Mouse (Mus musculus) midbrain, embryonic 14.5 days (tissue): ENCODE data around the gene Il18rap. TPM values are rescaled to one million over a fixed set of nuclear protein-coding genes. Genes with fewer than 3 reads are reported as not detected.

Experiments
- ATAC-seq: fragments of 200-750 bp; cut with Nextera tagmentation; 2 replicates; pipeline ENCODE4 v1.8.0; 2017; ENCODE audit warnings: moderate number of reproducible peaks, moderate library complexity; ENCODE audit not compliant: low FRiP score, low TSS enrichment
- DNase-seq: peaks from one replicate; pipeline ENCODE4 v3.0.0-alpha.2; 2015
- H3K27ac ChIP-seq: fragments of 300-500 bp; sonication (generic); replicated peaks from 2 replicates; pipeline ENCODE4 v1.5.1; 2014; ENCODE audit warnings: mild to moderate bottlenecking, low read depth, low read length, moderate library complexity
- H3K27me3 ChIP-seq: fragments of 300-500 bp; sonication (generic); 2 replicates; pipeline ENCODE4 v1.6.1; 2014; ENCODE audit warnings: low read length, control low read depth, mixed read lengths; ENCODE audit not compliant: control insufficient read depth, insufficient read depth
- H3K36me3 ChIP-seq: fragments of 300-500 bp; sonication (generic); 2 replicates; pipeline ENCODE4 v1.6.1; 2014; ENCODE audit warnings: low read length, control low read depth; ENCODE audit not compliant: control insufficient read depth, insufficient read depth
- H3K4me1 ChIP-seq: fragments of 300-500 bp; sonication (generic); 2 replicates; pipeline ENCODE4 v1.6.1; 2014; ENCODE audit warnings: mild to moderate bottlenecking, antibody characterized with exemption, low read length, control low read depth; ENCODE audit not compliant: control insufficient read depth, insufficient read depth
- H3K4me2 ChIP-seq: fragments of 300-500 bp; sonication (generic); 2 replicates; pipeline ENCODE4 v1.6.1; 2014; ENCODE audit warnings: mild to moderate bottlenecking, low read length, moderate library complexity
- H3K4me3 ChIP-seq: fragments of 300-500 bp; sonication (generic); replicated peaks from 2 replicates; pipeline ENCODE4 v1.5.1; 2014; ENCODE audit warnings: low read depth, low read length
- H3K9ac ChIP-seq: fragments of 300-500 bp; sonication (generic); replicated peaks from 2 replicates; pipeline ENCODE4 v1.6.1; 2014; ENCODE audit warnings: mild to moderate bottlenecking, low read length, moderate library complexity
- H3K9me3 ChIP-seq: fragments of 300-500 bp; sonication (generic); 2 replicates; pipeline ENCODE4 v1.6.1; 2016; ENCODE audit warnings: low read length, control low read depth, mixed read lengths; ENCODE audit not compliant: control insufficient read depth
- WGBS: fragments of 180-500 bp; shearing (Covaris S2); extraction: QIAGEN DNeasy Blood & Tissue Kit; methylation state at CpG from one replicate; pipeline ENCODE4 v1.1.7; 2014; 5-methylcytosine and 5-hydroxymethylcytosine counted together
- polyA plus RNA-seq: library from polyadenylated mRNA; unstranded; fragments of >200 nt; fragmentation: Nextera tagmentation; extraction: Ambion mirVana; gene quantifications from 2 replicates; pipeline ENCODE4 v1.2.1, GENCODE M21; 2014

Il18rap gene
- polyA plus RNA-seq = 0.16 TPM in 1 of 2 replicates, not detected in the other

DNA sequence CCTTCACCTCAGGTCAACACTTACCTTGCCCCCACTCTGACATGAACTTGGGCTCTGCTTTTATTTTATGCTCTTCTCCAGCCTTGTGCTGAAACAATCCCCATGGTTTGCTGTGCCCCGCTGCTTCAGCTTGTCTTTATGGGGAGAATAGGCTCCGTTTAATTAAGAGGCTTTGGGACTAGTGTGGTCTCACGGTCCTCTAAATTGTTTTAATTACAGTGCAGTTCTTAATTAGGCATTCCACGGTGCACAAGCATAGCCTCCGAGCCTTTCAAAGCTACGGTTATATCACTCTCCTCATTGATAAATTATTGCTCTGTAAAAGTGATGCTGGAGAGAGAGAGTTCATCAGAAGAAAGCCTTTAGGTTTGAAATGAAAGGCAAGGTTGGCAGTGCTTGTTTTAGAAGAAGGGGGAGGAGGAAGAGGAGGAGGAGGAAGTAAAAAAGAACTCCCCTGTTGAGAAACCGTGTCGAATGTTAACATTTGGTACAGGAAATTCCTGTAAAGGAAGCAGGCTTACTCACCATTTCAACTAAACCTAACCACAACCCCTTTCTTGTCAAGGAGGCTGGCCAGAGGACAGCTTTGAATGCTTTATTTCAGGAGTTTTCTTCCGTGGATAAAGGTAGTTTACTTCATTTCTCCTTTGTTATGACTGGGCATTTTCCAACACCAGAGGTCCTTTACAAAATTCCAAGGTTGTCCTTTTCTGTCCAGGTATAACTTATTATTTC is at the start of gene Il18rap:
Gene Il18rap (plus strand): TSS at position 512 of the 735 bp plus-strand sequence.
- no peaks in the 10 kb centered on the region for H3K9me3 ChIP-seq
- DNase-seq (peak; percentile 20), ATAC-seq (no peak)
- WGBS = 51% methylated on average over 9 of the region's 9 CpGs
- no peak within 1 kb of the TSS for H3K9ac ChIP-seq
- H3K27ac ChIP-seq = no peak within 1 kb of the TSS
- H3K36me3 ChIP-seq = no peaks in the 10 kb centered on the region
- H3K4me1 ChIP-seq = 0 out of 2 replicates have a peak, but pooled peaks cover 3% of the 10 kb centered on the region
- H3K4me2 ChIP-seq = no peak within 1 kb of the TSS
- H3K4me3 ChIP-seq = no peak within 1 kb of the TSS
- H3K27me3 ChIP-seq = no peaks in the 10 kb centered on the region

- no peaks in the 10 kb centered on the region for H3K9me3 ChIP-seq
- no peak within 1 kb of the TSS for H3K27ac ChIP-seq
- ATAC-seq = no peak
- H3K4me3 ChIP-seq = no peak within 1 kb of the TSS
- no peak for DNase-seq
- no peak within 1 kb of the TSS for H3K4me2 ChIP-seq
- no peaks in the 10 kb centered on the region for H3K4me1 ChIP-seq
- H3K9ac ChIP-seq = no peak within 1 kb of the TSS
- no peaks in the 10 kb centered on the region for H3K36me3 ChIP-seq
- no peaks in the 10 kb centered on the region for H3K27me3 ChIP-seq
- WGBS = 53% methylated on average over 20 of the region's 20 CpGs
These were observed 49.4 kb upstream of the Il18rap start, which contains the start of gene Il18r1 for GRCm38 (mm10) chr1:40465477-40466430. Il18r1 (plus strand) TSS chr1:40465552.

DNA sequence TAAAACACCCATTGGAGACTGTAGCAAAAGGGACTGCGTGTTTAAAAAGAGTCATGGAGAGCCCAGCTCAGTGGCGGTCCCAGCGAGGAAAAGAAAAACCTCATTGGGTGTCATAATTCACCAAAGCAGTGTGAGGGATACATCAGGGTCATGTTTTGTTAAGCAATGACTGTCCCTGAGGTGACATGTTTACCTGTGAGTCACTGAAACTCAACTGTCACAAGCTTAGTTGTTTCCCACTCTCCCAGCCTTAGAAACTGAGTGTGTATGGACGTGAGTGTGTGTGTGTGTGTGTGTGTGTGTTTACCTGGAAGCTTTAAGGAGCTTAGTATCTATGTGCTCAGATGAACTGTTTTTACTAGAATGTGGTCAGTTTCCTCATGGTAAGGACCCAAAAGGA is 47.9 kb upstream of the Il18rap start:
- WGBS = 90% methylated on average over 4 of the region's 4 CpGs
- ATAC-seq (no peak), DNase-seq (no peak)
- Histone ChIP-seq H3K4me1 (no peaks in the 10 kb centered on the region), H3K9ac (no peak overlapping the region), H3K4me2 (no peak overlapping the region), H3K9me3 (no peaks in the 10 kb centered on the region), H3K36me3 (no peaks in the 10 kb centered on the region), H3K27ac (no peak overlapping the region), H3K4me3 (no peak overlapping the region), H3K27me3 (no peaks in the 10 kb centered on the region)

- Histone ChIP-seq H3K9ac (no peak overlapping the region), H3K4me3 (no peak overlapping the region), H3K27me3 (no peaks in the 10 kb centered on the region), H3K4me1 (no peaks in the 10 kb centered on the region), H3K4me2 (no peak overlapping the region), H3K27ac (no peak overlapping the region), H3K36me3 (no peaks in the 10 kb centered on the region), H3K9me3 (no peaks in the 10 kb centered on the region)
- no peak for ATAC-seq
- DNase-seq = no peak
- 82% methylated on average over 2 of the region's 2 CpGs for WGBS
These were observed 46.4 kb upstream of the Il18rap start for GRCm38 (mm10) chr1:40468805-40469204.

DNA sequence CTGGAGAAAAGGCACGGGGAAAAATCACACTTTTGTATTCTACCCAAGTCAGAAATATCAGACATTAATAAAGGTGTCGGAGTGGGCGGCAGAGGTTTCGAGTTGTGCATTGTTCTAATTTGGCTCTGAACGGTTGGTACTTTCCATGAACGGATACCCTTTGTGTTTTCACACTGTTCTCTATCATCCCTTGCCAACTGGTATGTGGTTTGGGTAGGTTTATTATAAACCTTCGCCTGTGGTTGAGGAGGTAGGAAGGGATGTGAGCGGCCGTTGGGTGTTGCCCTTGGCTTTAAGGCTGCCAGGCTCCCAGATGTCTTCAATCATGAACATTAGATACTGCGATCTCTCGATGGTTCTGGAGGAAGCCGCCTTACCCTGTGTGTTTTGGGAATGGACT is 45.3 kb upstream of the Il18rap start:
- Histone ChIP-seq H3K36me3 (no peaks in the 10 kb centered on the region), H3K4me2 (no peak overlapping the region), H3K9me3 (no peaks in the 10 kb centered on the region), H3K27ac (no peak overlapping the region), H3K27me3 (no peaks in the 10 kb centered on the region), H3K4me3 (no peak overlapping the region), H3K9ac (no peak overlapping the region), H3K4me1 (no peaks in the 10 kb centered on the region)
- DNase-seq (no peak), ATAC-seq (no peak)
- 95% methylated on average over 12 of the region's 12 CpGs for WGBS

DNA sequence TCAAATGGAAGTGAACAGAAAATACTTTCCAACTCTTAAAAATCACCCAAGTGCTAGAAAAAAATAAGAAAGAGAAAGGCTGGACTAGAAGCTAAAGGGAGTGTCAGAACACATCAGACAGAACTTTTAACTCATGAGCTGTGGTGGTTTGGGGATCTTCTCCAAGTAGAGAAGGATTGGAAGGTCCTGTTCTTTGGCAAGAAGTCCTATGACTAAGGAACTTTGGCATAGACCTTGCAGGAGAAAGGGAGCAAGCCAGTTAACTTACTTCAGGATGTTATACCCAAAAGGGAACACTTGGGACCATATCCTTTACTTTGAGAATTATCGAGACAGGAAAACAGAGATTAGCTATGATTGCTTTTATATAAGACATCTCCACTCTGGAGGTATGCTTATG is 42.8 kb upstream of the Il18rap start:
- Histone ChIP-seq H3K27ac (no peak overlapping the region), H3K27me3 (no peaks in the 10 kb centered on the region), H3K9ac (no peak overlapping the region), H3K9me3 (no peaks in the 10 kb centered on the region), H3K4me1 (no peaks in the 10 kb centered on the region), H3K4me3 (no peak overlapping the region), H3K4me2 (no peak overlapping the region), H3K36me3 (no peaks in the 10 kb centered on the region)
- WGBS = 100% methylated on average over 1 of the region's 1 CpGs
- ATAC-seq (no peak), DNase-seq (no peak)

DNA sequence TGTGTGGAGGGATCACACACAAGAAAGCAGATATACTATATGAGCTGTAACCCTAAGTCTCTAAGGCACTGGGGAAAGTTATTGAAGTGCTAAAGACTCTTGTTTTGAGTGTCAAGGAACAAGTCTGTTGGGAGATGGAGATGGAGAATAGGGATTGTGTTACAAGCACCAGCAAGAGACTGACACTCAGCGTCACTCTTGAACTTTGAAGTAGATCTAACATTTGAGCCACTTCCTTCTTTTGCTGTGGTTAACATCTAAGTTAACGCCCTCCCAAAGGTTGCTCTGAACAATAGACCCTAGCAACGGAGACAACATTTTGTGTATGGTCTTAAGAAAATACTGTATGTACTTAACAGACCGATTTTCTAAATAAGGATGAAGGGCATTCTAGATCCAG is 41.5 kb upstream of the Il18rap start:
- WGBS = 90% methylated on average over 4 of the region's 4 CpGs
- Histone ChIP-seq H3K27ac (no peak overlapping the region), H3K9me3 (no peaks in the 10 kb centered on the region)

GRCm38 (mm10) chr1:40474336-40474735 is 40.8 kb upstream of the Il18rap start:
- no peaks in the 10 kb centered on the region for H3K27me3 ChIP-seq
- no peaks in the 10 kb centered on the region for H3K9me3 ChIP-seq
- WGBS = 88% methylated on average over 5 of the region's 5 CpGs
- DNase-seq = no peak
- no peak overlapping the region for H3K4me2 ChIP-seq
- no peaks in the 10 kb centered on the region for H3K36me3 ChIP-seq
- no peak overlapping the region for H3K4me3 ChIP-seq
- ATAC-seq = no peak
- no peaks in the 10 kb centered on the region for H3K4me1 ChIP-seq
- no peak overlapping the region for H3K9ac ChIP-seq
- no peak overlapping the region for H3K27ac ChIP-seq

More for the DNA sequence above, 41.5 kb upstream of the Il18rap start:
- H3K4me3 ChIP-seq = no peak overlapping the region
- ATAC-seq = no peak
- no peak overlapping the region for H3K4me2 ChIP-seq
- no peaks in the 10 kb centered on the region for H3K4me1 ChIP-seq
- H3K36me3 ChIP-seq = no peaks in the 10 kb centered on the region
- no peak overlapping the region for H3K9ac ChIP-seq
- DNase-seq = no peak
- no peaks in the 10 kb centered on the region for H3K27me3 ChIP-seq
